Mouse (Mus musculus): ENCODE results near the gene Ostm1.
A peak's percentile ranks its signal among the peaks of the same experiment; 100 is the strongest.

The Ostm1 gene

DNA sequence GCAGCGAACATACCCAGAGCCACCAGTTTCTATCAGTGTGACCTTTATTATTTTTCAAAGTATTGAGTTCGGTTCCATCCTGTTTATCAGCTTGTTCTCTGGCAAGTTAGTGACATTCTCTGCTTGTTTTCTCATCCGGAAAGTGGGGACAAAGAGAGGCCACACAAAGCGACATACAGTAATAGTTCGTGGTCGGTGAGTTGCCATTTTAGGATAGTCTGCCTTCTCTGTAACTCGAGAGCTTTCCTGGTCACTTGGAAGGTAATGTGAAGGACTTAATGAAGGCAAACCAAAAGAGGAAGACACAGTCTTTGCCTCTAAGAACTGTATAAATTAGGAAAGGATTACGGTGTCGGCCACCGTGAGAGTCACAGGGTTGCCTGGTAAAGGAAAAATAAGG, 96.0 kb downstream of the Ostm1 start:
- peak; percentile 11 for DNase-seq (ENCODE audit: low spot score)

GRCm38 (mm10) chr10:42680582-42681001, 97.0 kb downstream of the Ostm1 start:
- peak; percentile 16 for DNase-seq (ENCODE audit: low spot score)

GRCm38 (mm10) chr10:42682421-42682820, 98.8 kb downstream of the Ostm1 start:
- DNase-seq (ENCODE audit: low spot score), result no peak

DNA sequence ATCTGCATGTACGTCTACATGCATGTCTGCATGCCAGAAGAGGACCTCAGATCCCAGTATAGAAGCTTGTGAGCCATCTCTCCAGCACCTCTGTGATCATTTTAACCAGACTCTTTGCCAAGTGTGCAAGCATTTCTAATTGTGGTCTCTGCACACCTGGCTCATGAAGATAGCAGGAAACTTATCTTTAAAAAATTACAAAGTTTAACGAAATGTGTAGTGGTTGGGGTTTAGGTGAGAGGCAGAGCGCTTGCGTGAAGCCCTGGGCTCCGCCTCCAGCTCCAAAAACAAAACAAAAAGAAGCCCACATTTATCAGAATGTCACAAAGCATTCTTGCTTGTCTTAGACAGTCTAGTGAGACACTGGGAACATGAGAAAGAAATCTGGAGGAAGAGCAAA, 104.3 kb downstream of the Ostm1 start:
- no peak for DNase-seq (ENCODE audit: low spot score)

GRCm38 (mm10) chr10:42689694-42690093, 106.1 kb downstream of the Ostm1 start:
- DNase-seq (ENCODE audit: low spot score), result no peak

DNA sequence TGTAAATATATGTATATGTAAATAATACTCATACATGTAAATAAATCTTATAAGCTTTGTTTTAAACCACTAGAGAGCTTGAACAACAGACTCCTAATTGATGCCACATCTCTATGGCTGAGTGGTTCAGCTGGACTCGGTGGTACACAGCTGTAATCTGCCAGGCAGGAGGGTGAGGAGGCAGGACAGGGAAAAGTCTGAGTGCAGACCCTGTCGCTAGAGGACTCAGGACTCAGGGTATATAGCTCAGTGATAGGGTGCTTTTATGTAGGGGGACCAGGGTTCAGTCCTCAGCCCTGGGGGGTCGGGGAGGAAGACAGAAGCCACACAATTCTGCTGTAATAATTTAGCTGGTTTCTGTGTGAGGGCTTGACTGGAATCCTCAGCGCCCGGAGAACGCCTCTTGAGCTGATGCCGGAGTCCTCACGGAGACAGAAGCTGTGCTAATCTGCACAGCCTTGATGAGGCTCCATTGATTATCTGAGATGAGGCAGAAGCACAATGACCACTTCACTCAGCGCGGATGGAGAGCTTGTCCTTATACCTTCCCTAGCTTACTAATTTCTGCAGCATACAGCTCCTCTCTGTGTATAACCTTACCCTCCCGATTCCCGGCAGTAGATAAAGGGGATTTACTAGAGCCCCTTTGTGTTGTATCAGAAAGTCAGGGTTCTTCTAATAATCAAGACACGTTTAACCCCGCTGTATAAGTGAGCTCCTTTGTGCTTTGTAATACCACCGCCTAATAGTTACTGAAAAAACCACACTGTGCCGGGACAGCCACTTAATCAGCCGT, 106.8 kb downstream of the Ostm1 start:
- DNase-seq (ENCODE audit: low spot score), result peak; percentile 58

DNA sequence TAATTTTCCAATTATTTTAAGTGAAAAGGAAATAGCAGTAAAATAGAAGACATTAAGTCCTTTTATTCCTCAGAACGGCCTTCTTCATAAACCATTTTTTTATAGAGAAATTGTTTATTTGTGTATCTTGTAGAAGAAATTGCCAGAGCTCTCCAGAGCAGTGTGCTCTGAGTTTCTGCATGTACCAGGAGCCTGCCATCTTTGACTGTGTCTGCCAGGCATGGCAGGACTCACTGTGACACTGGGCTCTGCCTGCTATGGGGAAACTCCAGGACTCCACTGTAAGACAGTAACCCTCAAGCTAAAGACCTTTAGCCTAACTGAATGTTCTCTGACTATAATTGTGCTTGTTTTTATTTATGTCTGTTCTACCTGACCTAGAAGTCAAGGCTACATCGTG, 107.4 kb downstream of the Ostm1 start:
- DNase-seq (ENCODE audit: low spot score), result no peak

DNA sequence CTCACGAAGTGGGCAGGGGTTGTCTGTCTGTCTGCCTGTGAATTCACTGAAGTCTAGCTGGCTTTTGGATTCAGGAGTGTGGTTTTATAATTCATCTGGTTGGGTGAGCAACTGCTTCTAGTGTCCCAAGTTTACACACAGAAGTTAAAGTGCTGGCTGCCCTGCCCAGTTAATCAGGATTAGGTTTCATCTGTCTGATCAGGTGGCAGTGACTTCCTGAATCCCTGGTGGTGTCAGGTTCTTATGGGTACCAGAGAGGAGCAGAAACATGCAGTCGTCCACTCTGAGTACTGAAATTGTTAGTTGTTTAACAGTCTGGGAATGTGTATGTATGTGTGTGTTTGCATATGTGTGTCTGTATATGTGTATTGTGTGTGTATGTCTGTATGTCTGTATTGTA, 108.5 kb downstream of the Ostm1 start:
- DNase-seq (ENCODE audit: low spot score), result no peak

DNA sequence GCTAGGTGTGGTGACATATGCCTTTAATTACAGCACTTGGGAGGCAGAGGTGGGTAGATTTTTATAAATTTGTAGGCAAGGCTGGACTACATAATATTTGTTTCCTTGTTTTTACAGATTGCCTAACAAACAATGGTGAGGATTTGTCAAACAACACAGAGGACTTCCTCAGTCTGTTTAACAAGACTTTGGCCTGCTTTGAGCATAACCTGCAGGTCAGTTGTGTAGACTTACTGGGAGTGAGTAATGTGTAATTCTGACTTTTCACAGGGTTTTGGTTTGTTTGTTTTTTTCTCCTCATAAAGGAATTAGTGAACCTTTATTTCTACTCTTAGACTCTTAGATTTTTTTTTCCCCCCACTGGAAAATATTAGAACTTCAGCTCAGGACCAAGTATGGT, 109.2 kb downstream of the Ostm1 start:
- DNase-seq (ENCODE audit: low spot score), result no peak

GRCm38 (mm10) chr10:42693482-42693881, 109.9 kb downstream of the Ostm1 start:
- DNase-seq (ENCODE audit: low spot score), result peak; percentile 37

DNA sequence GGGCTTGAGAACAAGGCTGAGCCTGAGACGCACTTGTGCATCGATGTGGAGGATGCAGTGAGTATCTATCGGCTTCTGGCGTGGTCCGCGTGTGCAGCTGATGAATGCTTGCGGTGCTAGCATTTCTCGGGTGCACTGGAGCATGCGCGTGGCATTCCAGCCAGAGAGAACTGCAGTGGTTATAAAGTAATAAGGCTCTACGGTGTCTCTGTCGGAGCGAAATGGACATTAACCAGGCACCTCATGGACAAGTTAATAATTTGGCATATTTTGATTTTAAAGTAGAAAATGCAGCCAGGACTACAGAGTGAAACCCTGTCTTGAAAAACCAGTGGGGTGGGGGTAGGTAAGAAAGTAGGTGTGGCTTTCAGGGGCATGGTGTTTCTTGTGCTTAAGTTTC, 112.7 kb downstream of the Ostm1 start:
- peak; percentile 27 for DNase-seq (ENCODE audit: low spot score)

- DNase-seq (ENCODE audit: low spot score), result peak; percentile 85
Observed at GRCm38 (mm10) chr10:42697007-42697406, 113.4 kb downstream of the Ostm1 start.

DNA sequence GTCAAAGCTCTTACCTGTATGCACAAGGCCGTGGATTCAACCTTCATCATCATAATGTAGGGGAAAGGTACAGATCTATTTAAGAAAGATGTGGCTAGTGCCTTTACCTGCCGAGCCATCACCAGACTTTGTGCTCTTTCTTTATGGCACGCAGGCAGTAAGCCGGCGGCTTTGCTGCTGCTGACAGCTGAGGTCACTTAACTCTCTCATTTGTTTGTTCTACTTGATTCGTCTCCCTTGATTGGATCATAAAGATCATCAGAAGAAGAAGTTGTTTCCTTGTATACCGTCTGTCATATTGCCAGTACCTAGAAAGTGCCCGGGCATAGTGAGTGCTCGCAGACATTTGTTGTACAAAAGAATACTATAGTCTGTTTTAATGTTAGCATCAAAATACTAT, 114.8 kb downstream of the Ostm1 start:
- no peak for DNase-seq (ENCODE audit: low spot score)

GRCm38 (mm10) chr10:42698994-42699393, 115.4 kb downstream of the Ostm1 start:
- no peak for DNase-seq (ENCODE audit: low spot score)

DNA sequence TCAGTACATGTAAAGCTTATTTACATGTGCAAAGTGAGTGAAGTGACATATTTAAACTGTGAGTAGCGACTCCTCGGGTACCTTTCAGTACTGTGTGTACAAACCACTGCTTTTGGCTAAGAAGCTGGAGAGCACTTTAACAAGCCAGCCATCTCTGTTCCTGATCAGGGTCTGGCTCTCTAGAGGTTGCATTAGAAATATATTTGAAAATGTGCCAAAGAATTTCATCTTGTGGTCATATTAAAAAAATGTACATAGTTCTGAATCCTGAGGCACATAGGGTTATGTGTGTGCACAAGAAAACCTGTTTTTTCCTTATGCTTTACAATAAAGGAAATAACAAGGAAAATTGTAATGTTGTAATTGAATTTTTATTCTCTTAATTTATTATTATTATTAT, 118.5 kb downstream of the Ostm1 start:
- DNase-seq (ENCODE audit: low spot score), result no peak

GRCm38 (mm10) chr10:42714676-42715075, 131.1 kb downstream of the Ostm1 start:
- DNase-seq (ENCODE audit: low spot score), result peak; percentile 21

DNA sequence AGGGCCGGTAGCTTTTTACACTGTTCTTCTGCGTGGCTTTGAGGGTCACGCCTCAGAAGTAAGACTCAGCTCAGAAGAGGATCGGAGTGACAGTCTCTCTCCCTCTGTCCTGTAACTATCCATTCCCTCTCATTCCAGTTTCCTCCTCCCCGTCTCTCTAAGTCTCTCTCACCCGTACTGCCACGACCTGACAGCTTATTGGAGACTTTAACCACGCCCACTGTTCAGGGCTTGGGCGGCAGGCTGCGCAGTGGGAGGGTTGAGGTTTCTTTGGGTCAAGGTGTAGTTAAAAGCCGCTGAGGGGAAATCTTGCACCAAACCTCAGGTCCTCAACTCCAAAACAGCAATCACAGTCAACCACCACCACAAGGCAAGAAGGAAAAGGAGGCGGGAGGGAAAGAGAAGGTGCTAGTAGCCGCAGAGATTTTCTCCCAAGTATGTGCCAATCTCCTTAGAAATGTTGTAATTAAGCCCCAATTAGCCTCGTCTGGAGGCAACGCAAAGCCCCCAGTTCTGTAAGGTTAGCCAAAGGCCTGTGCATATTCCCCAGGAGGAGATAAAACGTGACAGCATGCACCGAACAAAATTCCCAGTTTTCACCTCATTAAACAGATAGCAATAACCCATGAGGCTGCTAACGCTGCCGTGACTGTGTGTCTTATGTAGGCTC, 131.9 kb downstream of the Ostm1 start:
- peak; percentile 62 for DNase-seq (ENCODE audit: low spot score)

GRCm38 (mm10) chr10:42722116-42722515, 138.5 kb downstream of the Ostm1 start:
- no peak for DNase-seq (ENCODE audit: low spot score)

- DNase-seq (ENCODE audit: low spot score), result no peak
Observed at GRCm38 (mm10) chr10:42723275-42724232, 139.9 kb downstream of the Ostm1 start.

GRCm38 (mm10) chr10:42729607-42730006, 146.0 kb downstream of the Ostm1 start:
- no peak for DNase-seq (ENCODE audit: low spot score)

- DNase-seq (ENCODE audit: low spot score), result peak; percentile 80
Observed at GRCm38 (mm10) chr10:42734546-42735060, 151.0 kb downstream of the Ostm1 start.

- DNase-seq (ENCODE audit: low spot score), result no peak
Observed at GRCm38 (mm10) chr10:42751813-42752212, 168.2 kb downstream of the Ostm1 start.

Data from retina, embryonic 14.5 days (tissue).